Comparison of ENCODE assay signal across 19 mouse cellular contexts in the genomic region with DNA sequence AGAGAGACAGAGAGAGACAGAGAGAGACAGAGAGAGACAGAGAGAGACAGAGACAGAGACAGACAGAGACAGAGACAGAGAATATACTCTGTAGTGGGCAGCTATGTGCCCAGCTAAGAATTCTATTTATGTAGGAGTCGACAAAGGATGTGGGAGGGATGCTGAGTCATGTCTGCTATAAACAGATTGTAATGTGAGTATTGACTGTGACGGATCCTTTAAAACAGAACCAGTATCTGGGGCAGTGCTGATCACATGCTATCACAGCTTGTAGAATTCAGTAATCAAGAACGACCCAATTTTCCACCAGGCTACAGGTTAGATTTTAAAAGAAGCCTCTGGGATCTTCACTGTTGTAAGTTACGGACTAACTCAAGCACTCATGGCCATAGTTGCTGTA. TPM values are rescaled to one million over a fixed set of nuclear protein-coding genes. Genes with fewer than 3 reads are reported as not detected.
DNase-seq lines count a peak whose midpoint lies in the region; ATAC-seq lines count a peak whose summit lies in the region.
"Had no signal": no experiment of that assay in that cellular context is flagged by ENCODE, and none has a peak within 500 bp of the region (broad histone marks: within the 10 kb centered on the region; RNA-seq: fewer than 3 reads in every experiment).

No protein-coding gene starts in this region.

- H3K4me2 ChIP-seq in forebrain, embryonic 11.5 days (ENCODE audit: low read depth, low read length, severe bottlenecking): no peak overlapping the region
- H3K4me2 ChIP-seq in forebrain, embryonic 16.5 days (ENCODE audit: low read length): no peak overlapping the region
- H3K4me2 ChIP-seq: kidney, embryonic 15.5 days; limb, embryonic 13.5 days; neural tube, embryonic 12.5 days had no signal

- DNase-seq in forebrain, embryonic 11.5 days (ENCODE audit: low spot score): peak; percentile 0
- DNase-seq in adrenal gland, postnatal 25 days: no peak
- DNase-seq: B cell, adult 2 months; cerebellum, adult 8-10 months; embryo, embryonic 11 days; heart, postnatal 14 days; lung, postnatal 14 days had no signal

- no peaks in the 10 kb centered on the region for H3K4me1 ChIP-seq in forebrain, embryonic 11.5 days (replicated peaks; ENCODE audit: control insufficient read depth, insufficient read depth, low read length)
- no peaks in the 10 kb centered on the region for H3K4me1 ChIP-seq in forebrain, embryonic 16.5 days (replicated peaks; ENCODE audit: control insufficient read depth, insufficient read depth, low read length)
- peaks cover 63% of the 10 kb centered on the region for H3K4me1 ChIP-seq in megakaryocyte, embryonic 14.5 days
- H3K4me1 ChIP-seq: limb, embryonic 13.5 days; neural tube, embryonic 12.5 days had no signal

- H3K9me3 ChIP-seq in forebrain, embryonic 11.5 days (ENCODE audit: control insufficient read depth, low read length): no peaks in the 10 kb centered on the region
- no peaks in the 10 kb centered on the region for H3K9me3 ChIP-seq in forebrain, embryonic 16.5 days (ENCODE audit: control insufficient read depth, low read length)
- H3K9me3 ChIP-seq in megakaryocyte, embryonic 14.5 days: 0 out of 2 replicates have a peak, but pooled peaks cover 3% of the 10 kb centered on the region
- H3K9me3 ChIP-seq: kidney, embryonic 15.5 days; limb, embryonic 13.5 days had no signal

- 72% methylated on average over 4 of the region's 4 CpGs for WGBS in forebrain, embryonic 11.5 days
- 64% methylated on average over 4 of the region's 4 CpGs for WGBS in forebrain, embryonic 16.5 days

- ATAC-seq in forebrain, embryonic 11.5 days (replicated peaks; ENCODE audit: low FRiP score): no peak
- no peak for ATAC-seq in forebrain, embryonic 16.5 days
- no peak for ATAC-seq in megakaryocyte, adult 5-6 weeks (ENCODE audit: poor library complexity, severe bottlenecking)
- ATAC-seq in erythroblast, adult 5-6 weeks (replicated peaks; ENCODE audit: low FRiP score, poor library complexity, severe bottlenecking): peak; percentile 50; the same call in 1 of the 2 replicates
- peak; percentile 73 for ATAC-seq in megakaryocyte-erythroid progenitor cell, adult 5-6 weeks (replicated peaks; ENCODE audit: low FRiP score, low TSS enrichment, poor library complexity, severe bottlenecking)
- ATAC-seq in CD4-positive, CD25-positive, alpha-beta regulatory T cell, adult 4 months: no peak
- ATAC-seq: activated CD4-positive, CD25-positive, alpha-beta regulatory T cell, adult 4 months; midbrain, embryonic 16.5 days had no signal

- no peaks in the 10 kb centered on the region for H3K36me3 ChIP-seq in forebrain, embryonic 11.5 days (ENCODE audit: control insufficient read depth, insufficient read depth, low read length)
- no peaks in the 10 kb centered on the region for H3K36me3 ChIP-seq in forebrain, embryonic 16.5 days (ENCODE audit: control insufficient read depth, insufficient read depth)
- no peaks in the 10 kb centered on the region for H3K36me3 ChIP-seq in megakaryocyte, embryonic 14.5 days (replicated peaks; ENCODE audit: low read length)
- H3K36me3 ChIP-seq: kidney, embryonic 15.5 days; limb, embryonic 13.5 days; neural tube, embryonic 12.5 days had no signal

- H3K9ac ChIP-seq in forebrain, embryonic 11.5 days (ENCODE audit: low read length): no peak overlapping the region
- H3K9ac ChIP-seq in forebrain, embryonic 16.5 days (replicated peaks; ENCODE audit: low read depth, low read length): no peak overlapping the region
- H3K9ac ChIP-seq: kidney, embryonic 15.5 days; limb, embryonic 13.5 days; neural tube, embryonic 12.5 days had no signal

- no peak overlapping the region for H3K27ac ChIP-seq in forebrain, embryonic 11.5 days (ENCODE audit: low read depth, low read length)
- no peak overlapping the region for H3K27ac ChIP-seq in forebrain, embryonic 16.5 days (ENCODE audit: low read length)
- H3K27ac ChIP-seq: kidney, embryonic 15.5 days; limb, embryonic 13.5 days; neural tube, embryonic 12.5 days had no signal

- H3K4me3 ChIP-seq in forebrain, embryonic 11.5 days (ENCODE audit: low read depth, low read length): no peak overlapping the region
- no peak overlapping the region for H3K4me3 ChIP-seq in forebrain, embryonic 16.5 days (replicated peaks; ENCODE audit: low read length)
- peak overlapping the region; percentile 67 for H3K4me3 ChIP-seq in megakaryocyte, embryonic 14.5 days (replicated peaks)
- H3K4me3 ChIP-seq: kidney, embryonic 15.5 days; limb, embryonic 13.5 days; neural tube, embryonic 12.5 days had no signal

- H3K27me3 ChIP-seq in forebrain, embryonic 11.5 days (ENCODE audit: control insufficient read depth, insufficient read depth, low read length): no peaks in the 10 kb centered on the region
- no peaks in the 10 kb centered on the region for H3K27me3 ChIP-seq in forebrain, embryonic 16.5 days (replicated peaks; ENCODE audit: control insufficient read depth, insufficient read depth, low read length)
- H3K27me3 ChIP-seq in megakaryocyte, embryonic 14.5 days (replicated peaks): no peaks in the 10 kb centered on the region

RNA-seq across cellular contexts. Expression of a gene that starts 15.0 kb away (rescaled TPM):
- 13.8 and 16.2 TPM in 2 replicates for polyA plus RNA-seq in forebrain, embryonic 11.5 days (2014; fragmentation: Nextera tagmentation; extraction: Ambion mirVana)
- polyA plus RNA-seq in forebrain, embryonic 16.5 days (2015; fragmentation: Nextera tagmentation; extraction: Ambion mirVana): 0.46 and 1.2 TPM in 2 replicates
- polyA plus RNA-seq in megakaryocyte, embryonic 14.5 days (2012; ENCODE audit: insufficient read depth, low replicate concordance): 2.2 and 5.1 TPM in 2 replicates
- 1.5 and 2.8 TPM in 2 replicates for total RNA-seq in megakaryocyte, adult 5-6 weeks (2015)
- 0.33 and 0.53 TPM in 2 replicates for total RNA-seq in megakaryocyte, adult 5-6 weeks (2017)
- total RNA-seq in erythroblast, adult 5-6 weeks (2015; ENCODE audit: low replicate concordance): 377 and 402 TPM in 2 replicates
- total RNA-seq in erythroblast, adult 5-6 weeks (2017; ENCODE audit: low replicate concordance): 332 and 366 TPM in 2 replicates
- 22.0 and 28.7 TPM in 2 replicates for total RNA-seq in megakaryocyte-erythroid progenitor cell, adult 5-6 weeks (2014; fragmentation: Nextera tagmentation)
- total RNA-seq in megakaryocyte-erythroid progenitor cell, adult 5-6 weeks (2017): 5.9 and 34.2 TPM in 2 replicates
- polyA plus RNA-seq in CD4-positive, CD25-positive, alpha-beta regulatory T cell, adult 4 months (2017; shearing (Covaris generic)): 10 to 100 TPM; 25.7 to 31.9 TPM
- 0.58 TPM in 1 of 2 replicates, not detected in the other for total RNA-seq in adrenal gland, postnatal 25 days (2021)

RNA-seq across cellular contexts. Expression of a gene that starts 30.6 kb away (rescaled TPM):
- polyA plus RNA-seq in forebrain, embryonic 11.5 days (2014; fragmentation: Nextera tagmentation; extraction: Ambion mirVana): 0.31 and 0.47 TPM in 2 replicates
- 3.0 and 5.9 TPM in 2 replicates for polyA plus RNA-seq in forebrain, embryonic 16.5 days (2015; fragmentation: Nextera tagmentation; extraction: Ambion mirVana)
- 0.38 TPM in 1 of 2 replicates, not detected in the other for polyA plus RNA-seq in megakaryocyte, embryonic 14.5 days (2012; ENCODE audit: insufficient read depth, low replicate concordance)
- total RNA-seq in megakaryocyte, adult 5-6 weeks (2015): not detected in 2 replicates
- total RNA-seq in megakaryocyte, adult 5-6 weeks (2017): not detected in 2 replicates
- not detected in 2 replicates for total RNA-seq in erythroblast, adult 5-6 weeks (2015; ENCODE audit: low replicate concordance)
- total RNA-seq in erythroblast, adult 5-6 weeks (2017; ENCODE audit: low replicate concordance): not detected in 2 replicates
- not detected in 2 replicates for total RNA-seq in megakaryocyte-erythroid progenitor cell, adult 5-6 weeks (2014; fragmentation: Nextera tagmentation)
- total RNA-seq in megakaryocyte-erythroid progenitor cell, adult 5-6 weeks (2017): 0.27 TPM in 1 of 2 replicates, not detected in the other
- under 1 TPM in 1 of 2 experiments, not detected in 1; 0.09 TPM for polyA plus RNA-seq in CD4-positive, CD25-positive, alpha-beta regulatory T cell, adult 4 months (2017; shearing (Covaris generic))
- not detected in 2 replicates for total RNA-seq in adrenal gland, postnatal 25 days (2021)
- total RNA-seq: heart, postnatal 14 days had no signal
- polyA plus RNA-seq: activated CD4-positive, CD25-positive, alpha-beta regulatory T cell, adult 4 months; limb, embryonic 13.5 days; testis, adult 2 months had no signal

RNA-seq across cellular contexts. Expression of a gene that starts 47.3 kb away (rescaled TPM):
- polyA plus RNA-seq in forebrain, embryonic 11.5 days (2014; fragmentation: Nextera tagmentation; extraction: Ambion mirVana): 3.4 and 3.7 TPM in 2 replicates
- polyA plus RNA-seq in forebrain, embryonic 16.5 days (2015; fragmentation: Nextera tagmentation; extraction: Ambion mirVana): 0.25 and 0.62 TPM in 2 replicates
- 106 and 219 TPM in 2 replicates for polyA plus RNA-seq in megakaryocyte, embryonic 14.5 days (2012; ENCODE audit: insufficient read depth, low replicate concordance)
- 2.2 and 3.8 TPM in 2 replicates for total RNA-seq in megakaryocyte, adult 5-6 weeks (2015)
- total RNA-seq in megakaryocyte, adult 5-6 weeks (2017): 1.8 and 2.6 TPM in 2 replicates
- 75.1 and 94.0 TPM in 2 replicates for total RNA-seq in erythroblast, adult 5-6 weeks (2015; ENCODE audit: low replicate concordance)
- 92.9 and 102 TPM in 2 replicates for total RNA-seq in erythroblast, adult 5-6 weeks (2017; ENCODE audit: low replicate concordance)
- total RNA-seq in megakaryocyte-erythroid progenitor cell, adult 5-6 weeks (2014; fragmentation: Nextera tagmentation): 99.5 and 115 TPM in 2 replicates
- 56.3 and 63.8 TPM in 2 replicates for total RNA-seq in megakaryocyte-erythroid progenitor cell, adult 5-6 weeks (2017)
- not detected for polyA plus RNA-seq in CD4-positive, CD25-positive, alpha-beta regulatory T cell, adult 4 months (2017; shearing (Covaris generic))
- total RNA-seq in adrenal gland, postnatal 25 days (2021): 2.9 and 3.5 TPM in 2 replicates
- polyA plus RNA-seq: activated CD4-positive, CD25-positive, alpha-beta regulatory T cell, adult 4 months had no signal

Comparison
In these comparisons a context has a peak if more than half of its experiments do, and no peak if none do; other contexts are left out.
1. ATAC-seq: peak in erythroblast, adult 5-6 weeks (single experiment) and megakaryocyte-erythroid progenitor cell, adult 5-6 weeks (single experiment); none in forebrain, embryonic 11.5 days (single experiment), forebrain, embryonic 16.5 days (single experiment), megakaryocyte, adult 5-6 weeks (single experiment) and CD4-positive, CD25-positive, alpha-beta regulatory T cell, adult 4 months (single experiment).
2. RNA of a gene that starts 47.3 kb away (total RNA-seq): 56.3 to 115 TPM in megakaryocyte-erythroid progenitor cell, adult 5-6 weeks and 75.1 to 102 TPM in erythroblast, adult 5-6 weeks; 2.9 to 3.5 TPM in adrenal gland, postnatal 25 days and 1.8 to 3.8 TPM in megakaryocyte, adult 5-6 weeks; every median in the first group is over 10 times any median in the second.